Mouse (Mus musculus) cortical plate, adult 2 months (tissue): ENCODE measurements around the gene Dgki.

Source experiments
- CTCF ChIP-seq: fragments of 200-500 bp; IDR thresholded peaks from 2 replicates; pipeline ENCODE4 v1.5.1; 2011; ENCODE audit warnings: mild to moderate bottlenecking, control low read depth, low read length; ENCODE audit not compliant: insufficient read depth; ENCODE audit errors: extremely low read depth
- POLR2A ChIP-seq: fragments of 200-500 bp; IDR thresholded peaks from 2 replicates; pipeline ENCODE4 v1.6.1; 2011; ENCODE audit warnings: mild to moderate bottlenecking, low read length, control low read depth; ENCODE audit not compliant: insufficient read depth; ENCODE audit errors: extremely low read depth

DNA sequence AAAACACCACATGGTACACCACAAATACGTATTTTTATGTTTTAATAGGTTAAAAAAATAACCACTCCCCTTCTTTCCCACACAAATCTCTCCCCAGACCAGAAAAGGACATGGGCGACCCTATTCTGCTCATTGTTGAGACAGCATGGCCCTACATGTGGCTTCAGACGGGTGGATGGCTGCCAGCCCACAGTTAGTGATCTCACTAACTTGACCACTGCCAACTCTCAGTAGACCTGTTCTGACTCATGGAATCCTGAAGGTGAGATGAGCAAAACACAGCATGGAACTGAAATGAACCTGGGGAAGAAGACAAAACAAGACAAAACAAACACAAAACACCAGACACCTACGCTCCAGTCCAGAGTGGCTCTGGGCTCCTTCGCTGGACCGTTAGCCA lies 150.8 kb downstream of the Dgki start:
- TF ChIP-seq POLR2A (no peak), CTCF (no peak)
